Mouse (Mus musculus): ENCODE results near the gene Rasal3.

The Rasal3 gene

DNA sequence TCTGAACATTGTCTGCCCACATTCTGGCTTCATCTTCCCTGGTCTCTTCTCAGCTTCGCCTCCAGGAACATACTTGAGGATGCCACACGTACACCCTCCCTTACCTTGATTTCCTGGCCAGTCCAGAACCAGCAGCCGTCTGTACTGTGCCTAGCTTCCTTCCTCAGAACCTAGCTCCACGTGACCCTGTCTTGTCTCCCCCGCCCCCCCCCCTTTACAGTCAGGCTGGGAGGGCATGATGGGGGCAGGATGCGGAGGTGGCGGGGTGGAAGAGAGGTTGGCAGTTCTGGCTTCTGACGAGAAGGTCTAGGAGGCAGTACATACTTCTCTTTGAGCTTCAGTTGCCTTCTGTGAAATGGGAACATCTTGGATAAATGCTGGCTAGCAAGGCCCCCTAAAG is at the start of gene Rasal3:
Gene Rasal3, minus strand, starts transcription at position 167 of the 400 bp plus-strand sequence.
- DNase-seq (ENCODE audit: low spot score): no peak

DNA sequence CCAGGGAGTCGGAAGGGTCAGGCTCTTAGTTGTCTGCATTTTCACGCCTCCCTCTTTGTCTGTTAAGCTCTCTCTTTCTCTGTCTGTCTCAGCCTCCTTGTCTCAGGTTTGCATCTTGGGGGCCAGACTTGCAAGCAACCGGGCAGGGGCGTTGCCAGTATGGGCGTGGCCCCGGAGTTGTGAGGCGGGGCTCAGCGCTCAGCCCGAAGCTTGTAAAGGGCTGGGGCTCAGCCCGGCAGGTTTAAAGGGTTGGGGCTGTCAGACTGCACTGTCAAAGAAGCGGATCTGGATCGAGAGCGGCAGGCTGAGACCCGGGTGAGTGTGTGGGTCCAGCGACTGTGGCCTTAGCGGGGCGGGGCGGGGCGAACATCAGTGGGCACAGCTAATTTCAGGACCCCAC is 49.1 kb upstream of the Rasal3 start, which contains the start of gene Cyp4f39:
Gene Cyp4f39, plus strand, starts transcription at position 242 of the 400 bp plus-strand sequence.
- DNase-seq (ENCODE audit: low spot score): peak; percentile 47

- DNase-seq (ENCODE audit: low spot score): no peak
Observed at GRCm38 (mm10) chr17:32450844-32451537, 47.6 kb upstream of the Rasal3 start.

DNA sequence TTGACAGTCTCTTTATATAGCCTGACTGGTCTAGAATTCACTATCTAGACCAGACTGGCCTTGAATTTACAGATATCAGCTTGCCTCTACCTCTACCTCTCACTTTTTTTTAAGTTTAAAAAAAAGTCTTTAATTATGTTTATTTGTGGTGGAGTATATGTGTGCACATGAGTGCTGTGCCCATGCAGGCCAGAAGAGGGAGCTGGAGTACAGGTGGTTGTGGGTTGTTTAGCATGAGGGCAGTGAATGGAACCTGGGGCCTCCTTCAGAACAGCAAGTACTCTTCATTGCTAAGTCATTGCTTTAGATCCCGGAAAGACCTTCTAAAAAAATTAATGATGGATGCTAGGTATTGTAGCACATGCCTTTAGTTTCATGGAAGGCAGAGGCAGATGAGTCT is 45.7 kb upstream of the Rasal3 start:
- DNase-seq (ENCODE audit: low spot score): no peak

- DNase-seq (ENCODE audit: low spot score): no peak
Observed at GRCm38 (mm10) chr17:32447195-32447594, 43.8 kb upstream of the Rasal3 start.

GRCm38 (mm10) chr17:32445016-32445415 is 41.6 kb upstream of the Rasal3 start:
- no peak for DNase-seq (ENCODE audit: low spot score)

DNA sequence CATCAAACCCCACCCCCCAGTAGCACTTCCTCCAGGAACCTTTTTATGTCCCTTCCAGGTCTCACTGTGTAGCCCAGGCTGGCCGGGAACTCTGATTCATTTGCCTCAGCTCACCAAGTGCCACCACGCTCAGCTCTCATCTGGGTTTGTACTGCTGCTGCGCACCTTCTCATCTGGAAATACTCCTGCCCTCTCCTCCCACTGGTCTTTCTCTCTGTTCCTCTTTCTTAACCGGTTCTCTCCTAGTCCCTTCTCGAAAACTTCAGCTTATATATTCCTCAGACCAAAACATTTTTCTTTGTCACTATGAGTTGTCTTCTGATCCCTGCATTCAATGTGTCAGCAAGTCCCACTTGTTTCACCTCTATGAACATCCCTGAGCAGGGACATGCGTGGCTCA is 39.9 kb upstream of the Rasal3 start:
- DNase-seq (ENCODE audit: low spot score): no peak

GRCm38 (mm10) chr17:32437106-32437505 is 33.7 kb upstream of the Rasal3 start:
- no peak for DNase-seq (ENCODE audit: low spot score)

GRCm38 (mm10) chr17:32435151-32435550 is 31.8 kb upstream of the Rasal3 start:
- DNase-seq (ENCODE audit: low spot score): no peak

DNA sequence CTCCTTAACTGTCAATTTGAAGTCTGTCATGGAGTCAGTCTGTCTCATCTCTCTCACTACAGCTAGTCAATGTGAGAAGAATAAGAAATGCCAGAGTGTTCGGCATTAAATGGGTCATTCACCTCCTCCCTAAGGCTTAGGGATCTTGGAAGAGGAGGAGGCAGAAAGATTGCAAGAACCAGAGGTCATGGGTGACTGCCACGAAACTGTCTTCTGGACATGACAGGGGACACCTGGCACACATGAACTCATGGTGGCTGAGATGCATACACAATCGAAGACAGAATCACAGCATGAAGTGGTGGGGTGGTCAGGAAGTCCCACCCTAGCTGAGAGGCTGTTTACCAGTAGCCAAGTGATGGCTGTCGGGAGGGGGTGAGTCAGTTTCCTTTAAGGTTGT is 30.9 kb upstream of the Rasal3 start:
- DNase-seq (ENCODE audit: low spot score): no peak

- peak; percentile 13 for DNase-seq (ENCODE audit: low spot score)
Observed at GRCm38 (mm10) chr17:32431972-32432371, 28.6 kb upstream of the Rasal3 start.

DNA sequence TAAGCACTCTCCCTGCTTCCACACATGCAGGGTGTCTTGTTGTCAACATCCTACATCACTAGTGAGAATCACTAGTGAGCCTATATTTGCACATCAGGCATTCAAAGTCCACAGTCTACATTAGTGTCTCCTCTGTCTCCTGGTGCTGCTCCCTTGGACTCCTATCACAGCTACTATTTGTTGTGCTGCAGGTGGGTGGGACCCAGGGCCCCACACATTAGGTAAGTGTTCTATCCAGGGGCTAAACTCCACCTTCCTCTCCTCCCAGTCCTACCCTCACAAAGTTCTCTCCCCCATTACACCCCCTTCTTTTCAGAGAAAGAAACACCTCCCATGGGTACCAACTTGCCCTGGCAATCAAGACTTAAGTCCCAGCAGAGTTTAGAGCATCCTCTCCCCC is 23.2 kb upstream of the Rasal3 start:
- DNase-seq (ENCODE audit: low spot score): no peak

GRCm38 (mm10) chr17:32424034-32424433 is 20.7 kb upstream of the Rasal3 start, which contains the start of gene Pglyrp2:
TSS of gene Pglyrp2 (minus strand) at chr17:32424167.
- DNase-seq (ENCODE audit: low spot score): no peak

GRCm38 (mm10) chr17:32420781-32421180 is 17.4 kb upstream of the Rasal3 start:
- DNase-seq (ENCODE audit: low spot score): no peak

GRCm38 (mm10) chr17:32419989-32420388 is 16.6 kb upstream of the Rasal3 start:
- no peak for DNase-seq (ENCODE audit: low spot score)

DNA sequence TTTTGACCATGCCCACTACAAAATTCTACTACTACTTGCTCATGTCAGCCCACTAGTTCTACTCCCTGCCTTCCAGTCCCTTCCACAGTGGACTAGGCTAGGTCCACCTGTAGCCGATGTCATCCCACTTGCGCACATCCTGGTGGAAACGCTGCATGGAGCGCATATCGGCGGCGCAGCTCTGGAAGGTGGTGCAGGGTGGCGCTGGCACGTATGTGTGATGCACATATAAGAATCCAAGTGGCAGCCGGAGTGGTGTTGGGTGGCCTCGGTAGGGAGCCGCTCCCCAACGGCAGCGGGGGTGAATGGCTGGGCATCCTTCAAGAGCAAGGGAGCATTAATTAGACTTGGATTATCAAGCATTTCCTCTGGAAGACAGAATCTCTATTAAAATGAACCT is 13.4 kb upstream of the Rasal3 start:
- DNase-seq (ENCODE audit: low spot score): no peak

DNA sequence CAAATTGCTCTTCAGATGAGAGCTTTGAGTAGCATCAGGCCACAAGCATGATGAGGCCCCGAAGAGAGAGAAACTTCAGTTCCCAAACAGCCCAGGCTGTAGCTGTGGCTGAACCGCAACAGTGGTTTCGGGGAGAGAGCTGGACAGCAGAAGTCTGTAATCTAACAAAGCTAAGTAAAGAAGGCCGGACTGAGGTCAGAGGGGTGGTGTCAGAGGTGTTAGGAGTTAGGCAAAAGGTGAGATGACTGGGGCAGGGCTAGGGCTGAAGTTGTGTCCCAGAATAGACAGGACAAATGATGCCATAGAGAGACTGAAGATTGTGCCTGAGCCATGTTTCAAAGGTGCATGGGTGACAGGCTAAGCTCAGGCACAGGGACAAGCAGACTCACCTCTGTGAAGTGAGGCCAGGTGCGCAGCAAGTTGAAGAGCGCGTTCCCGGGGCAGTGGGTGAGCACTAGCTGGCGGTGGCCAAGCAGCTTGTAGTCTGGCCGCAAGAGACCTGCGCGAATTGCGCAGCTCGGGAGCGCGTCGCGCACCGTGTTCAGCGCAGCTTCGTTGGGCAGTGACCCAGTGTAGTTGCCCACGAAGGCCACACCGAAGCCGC is 12.1 kb upstream of the Rasal3 start:
- DNase-seq (ENCODE audit: low spot score): no peak

DNA sequence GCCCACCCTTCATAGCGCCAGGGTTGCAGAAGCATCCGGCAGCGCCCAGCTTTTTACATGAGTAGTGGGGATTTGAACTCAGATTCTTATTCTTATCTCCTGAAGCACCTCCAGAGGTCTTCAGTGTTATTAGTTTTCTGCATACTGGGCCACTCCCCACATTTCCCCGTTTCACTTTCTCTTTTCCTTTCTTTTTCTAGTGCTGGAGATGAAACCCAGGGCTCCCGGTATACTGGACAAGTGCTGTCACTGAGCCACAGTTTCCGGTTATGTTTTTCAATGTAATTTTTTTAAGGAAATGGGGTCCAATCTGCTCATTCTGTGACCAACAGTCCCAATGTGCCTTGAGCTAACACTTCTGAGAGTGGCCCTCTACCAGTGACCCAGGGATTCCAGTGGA is 8.5 kb upstream of the Rasal3 start:
- no peak for DNase-seq (ENCODE audit: low spot score)

DNA sequence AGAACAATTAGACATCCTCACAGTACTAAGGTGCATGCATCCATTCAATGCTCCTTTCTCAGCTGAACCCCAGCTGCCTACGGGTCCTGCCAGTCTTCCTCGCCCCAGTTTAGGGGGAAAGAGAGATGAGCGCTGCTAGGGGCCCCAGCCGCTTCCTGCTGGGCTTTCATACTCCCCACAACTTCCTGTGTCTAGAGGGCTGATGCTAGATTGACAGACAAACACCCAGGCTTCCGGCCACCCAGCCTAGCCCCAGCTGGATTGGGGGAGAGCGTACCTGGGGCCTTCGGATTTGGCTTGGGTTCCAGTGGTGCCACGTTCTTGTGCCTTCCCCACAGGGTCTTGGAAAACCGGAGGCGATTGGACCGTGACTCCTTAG is 615 bp downstream of the Rasal3 start:
- peak; percentile 29 for DNase-seq (ENCODE audit: low spot score)

GRCm38 (mm10) chr17:32402011-32402778 is 1.2 kb downstream of the Rasal3 start:
- DNase-seq (ENCODE audit: low spot score): no peak

- DNase-seq (ENCODE audit: low spot score): no peak
Observed at GRCm38 (mm10) chr17:32396266-32396665, 7.1 kb downstream of the Rasal3 start.

DNA sequence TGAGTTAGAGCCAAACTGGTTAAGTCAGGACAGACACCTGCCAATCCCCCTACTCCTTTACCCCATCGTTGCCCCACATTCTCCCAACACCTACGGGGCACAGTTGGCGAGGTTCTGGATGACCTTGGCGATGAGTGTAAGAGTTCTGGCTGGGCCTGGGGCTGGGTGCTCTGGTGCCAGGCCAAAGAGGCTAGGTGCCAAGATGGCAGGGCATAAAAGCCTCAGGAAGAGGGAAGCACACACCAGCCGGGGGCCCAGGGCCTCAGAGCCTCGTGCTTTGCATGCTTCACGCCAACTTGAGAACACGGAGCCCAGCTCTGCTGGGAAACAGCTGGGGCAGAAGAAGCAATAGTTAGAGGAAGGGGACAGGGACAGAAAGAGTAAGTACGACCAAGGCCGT is 9.4 kb downstream of the Rasal3 start:
- DNase-seq (ENCODE audit: low spot score): no peak

DNA sequence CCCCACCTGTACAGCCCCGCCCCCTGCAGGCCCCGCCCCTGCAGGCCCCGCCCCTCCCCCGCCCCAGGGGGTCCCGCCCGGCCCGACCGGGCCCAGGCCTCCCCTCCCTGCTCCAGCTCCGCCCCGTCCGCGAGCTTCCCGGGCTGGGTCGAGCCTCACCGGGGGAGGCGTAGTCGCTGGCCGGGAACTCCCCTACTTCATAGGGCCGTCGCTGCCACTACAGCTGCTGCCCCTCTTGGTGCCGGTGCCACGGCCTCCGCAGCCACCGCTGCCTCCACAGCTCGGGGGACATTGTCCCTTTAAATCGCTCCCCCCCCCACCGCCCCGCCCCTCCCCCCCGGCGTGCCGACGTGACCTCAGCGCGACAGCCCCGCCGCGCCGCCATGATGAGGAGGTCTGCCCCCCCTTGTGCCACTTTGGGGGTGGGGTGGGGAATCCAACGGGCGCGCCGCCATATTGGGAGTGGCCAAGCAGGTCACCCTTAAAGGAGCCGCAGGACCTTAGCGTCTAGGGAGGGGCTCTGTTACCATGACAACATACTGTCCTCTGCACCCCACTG is 14.2 kb downstream of the Rasal3 start, which contains the start of gene Wiz:
Gene Wiz, minus strand, starts transcription at position 339 of the 559 bp plus-strand sequence.
- DNase-seq (ENCODE audit: low spot score): peak; percentile 79

All from c-Kit-positive CD71-positive TER-119-positive erythroid progenitor cells, embryonic 14.5 days (primary cell).